9 mouse cellular contexts compared by ENCODE assay signal in the genomic region with DNA sequence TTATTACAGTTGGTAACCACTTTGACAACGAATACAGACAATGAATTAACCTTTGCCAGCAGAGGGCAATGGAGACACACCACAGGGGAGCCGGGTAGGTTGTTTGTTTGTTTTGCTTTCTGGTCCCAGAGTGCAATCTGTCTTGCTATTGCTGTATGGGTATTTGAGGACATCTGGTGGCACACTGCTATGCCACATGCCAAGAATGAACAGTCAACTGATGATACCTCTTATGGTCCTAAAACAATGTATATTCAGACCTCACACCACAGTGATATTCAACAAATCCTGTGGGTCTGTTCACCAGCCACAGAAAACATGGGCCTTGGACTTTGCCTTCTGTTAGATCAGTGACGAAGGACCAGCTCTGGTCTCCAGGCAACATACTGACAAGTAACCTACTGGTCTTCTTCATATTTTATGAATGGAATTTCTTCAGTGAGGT. TPM values are rescaled to one million over a fixed set of nuclear protein-coding genes. Genes with fewer than 3 reads are reported as not detected.
DNase-seq lines count a peak whose midpoint lies in the region; ATAC-seq lines count a peak whose summit lies in the region.
"Had no signal": no experiment of that assay in that cellular context is flagged by ENCODE, and none has a peak within 500 bp of the region (broad histone marks: within the 10 kb centered on the region; RNA-seq: fewer than 3 reads in every experiment).

No protein-coding gene starts in this region.

- peak; percentile 21 for ATAC-seq in frontal cortex, adult (ENCODE audit: low TSS enrichment)

- H3K4me1 ChIP-seq in limb, embryonic 10.5 days: no peaks in the 10 kb centered on the region
- H3K4me1 ChIP-seq: limb, embryonic 12.5 days had no signal

- no peak overlapping the region for H3K4me3 ChIP-seq in limb, embryonic 10.5 days
- H3K4me3 ChIP-seq: limb, embryonic 12.5 days had no signal

- H3K9me3 ChIP-seq in limb, embryonic 10.5 days (replicated peaks): no peaks in the 10 kb centered on the region
- H3K9me3 ChIP-seq: limb, embryonic 12.5 days had no signal

- H3K36me3 ChIP-seq in limb, embryonic 10.5 days: no peaks in the 10 kb centered on the region
- H3K36me3 ChIP-seq: limb, embryonic 12.5 days had no signal

- no peaks in the 10 kb centered on the region for H3K27me3 ChIP-seq in limb, embryonic 10.5 days (ENCODE audit: low read depth, poor library complexity, severe bottlenecking)
- H3K27me3 ChIP-seq: limb, embryonic 12.5 days had no signal

- 56% methylated on average over 3 of the region's 3 CpGs for WGBS in limb, embryonic 10.5 days

- no peak overlapping the region for H3K27ac ChIP-seq in limb, embryonic 10.5 days
- H3K27ac ChIP-seq: limb, embryonic 12.5 days had no signal

- intact Hi-C loops in heart, postnatal 10 days (cut with DNase I): loop anchor here (1.0 to 5.0 kb wide), 2 partner anchors 61 to 319 kb away; no protein-coding TSS in a partner anchor

- DNase-seq in frontal cortex, postnatal 36 days (ENCODE audit: low spot score in 2 of 2): no peak
- peak; percentile 45 for DNase-seq in 3T3-L1 (ENCODE audit: low read depth, low spot score)
- peak; percentile 52 for DNase-seq in adrenal gland, postnatal 10 days
- peak; percentile 46 to 65 for DNase-seq in heart, postnatal 10 days
- DNase-seq in lung, postnatal 14 days: peak; percentile 40
- DNase-seq in urinary bladder, postnatal 25 days (ENCODE audit: low spot score): no peak
- DNase-seq in limb, embryonic 10.5 days (ENCODE audit: low spot score): no peak

RNA-seq across cellular contexts. Expression of gene Dennd5b, which starts 43.5 kb away (rescaled TPM):
- total RNA-seq in adrenal gland, postnatal 10 days (2021): 10 to 100 TPM; 19.0 to 19.1 TPM
- 10 to 100 TPM; 27.7 to 32.6 TPM for total RNA-seq in heart, postnatal 10 days (2021)
- 7.6 and 8.7 TPM in 2 replicates for polyA plus RNA-seq in limb, embryonic 10.5 days (2016; fragmentation: Nextera tagmentation; extraction: Ambion mirVana)

Comparison
In these comparisons a context has a peak if more than half of its experiments do, and no peak if none do; other contexts are left out.
1. DNase-seq: peak in 3T3-L1 (single experiment), adrenal gland, postnatal 10 days (single experiment), heart, postnatal 10 days (2 of 2) and lung, postnatal 14 days (single experiment); none in frontal cortex, postnatal 36 days (0 of 2), urinary bladder, postnatal 25 days (single experiment) and limb, embryonic 10.5 days (single experiment).